Mouse (Mus musculus) cerebellum, postnatal 10 days (tissue): ENCODE results near the gene Slc25a25.
A peak's percentile ranks its signal among the peaks of the same experiment; 100 is the strongest.

ENCODE experiments used
- DNase-seq, 2 experiments: peaks; one replicate each; pipeline ENCODE4 v3.0.0; 2021; ENCODE audit warnings: mixed read lengths in 2 of 2

Slc25a25 gene

DNA sequence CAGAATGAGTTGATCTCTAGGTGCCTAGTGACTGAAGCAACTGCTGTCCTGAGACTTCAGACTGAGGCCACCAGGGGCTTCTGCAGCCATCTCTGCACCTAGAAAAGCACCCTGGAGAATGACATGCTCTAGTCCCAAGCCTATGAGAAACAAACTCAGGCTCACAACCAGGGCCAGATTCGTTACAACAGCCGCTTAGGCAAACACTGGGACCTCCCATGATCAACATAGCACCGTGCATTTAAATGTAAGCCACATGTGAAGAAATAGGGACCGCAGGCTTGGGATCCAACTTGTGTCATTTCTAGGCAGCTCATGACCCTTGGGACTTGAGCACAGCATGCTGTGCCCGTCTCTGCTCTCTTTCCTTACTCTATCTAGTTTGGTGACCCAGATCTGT is 23.5 kb downstream of the Slc25a25 start:
- DNase-seq, result no peak

GRCm38 (mm10) chr2:32426141-32426540 is 25.1 kb downstream of the Slc25a25 start:
- no peak for DNase-seq

DNA sequence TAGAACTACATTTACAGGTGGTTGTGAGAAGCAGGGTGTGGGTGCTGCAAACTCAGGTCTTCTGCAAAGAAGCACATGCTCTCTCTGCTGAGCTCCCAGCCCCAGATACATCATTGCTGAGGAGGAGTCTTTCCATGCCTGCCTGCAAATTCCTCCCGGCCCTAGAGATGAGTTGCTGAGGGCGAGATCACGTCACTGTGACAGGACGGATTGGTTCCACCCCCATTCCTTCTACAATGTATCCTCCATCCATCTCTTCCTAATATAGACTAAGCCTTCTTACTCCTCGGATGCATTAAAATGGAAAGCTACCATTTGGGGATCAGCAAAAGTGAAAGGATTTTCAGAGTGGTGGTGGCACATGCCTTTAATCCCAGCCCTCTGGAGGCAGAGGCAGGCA is 25.7 kb downstream of the Slc25a25 start:
- no peak for DNase-seq

DNA sequence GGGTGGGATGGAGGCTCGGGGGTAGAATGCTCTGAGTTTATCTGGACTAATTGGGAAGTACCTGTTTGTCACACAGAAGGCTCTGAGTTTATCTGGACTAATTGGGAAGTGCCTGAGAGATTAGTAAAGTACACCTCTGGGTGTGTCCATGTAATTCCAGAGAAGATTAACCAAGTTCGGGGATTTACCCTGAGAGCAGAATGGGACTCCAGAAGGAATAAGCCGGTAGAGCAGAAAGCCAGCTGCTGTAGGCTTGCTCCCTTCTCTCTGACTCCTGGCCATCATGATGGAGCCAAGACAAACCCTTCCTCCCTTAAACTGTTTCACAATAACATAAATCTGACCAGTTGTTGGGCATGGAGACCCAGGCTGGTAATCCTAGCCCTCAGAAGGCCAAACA is 26.4 kb downstream of the Slc25a25 start:
- DNase-seq, result no peak

GRCm38 (mm10) chr2:32423481-32424331 is 27.5 kb downstream of the Slc25a25 start:
- DNase-seq, result peak; percentile 43 to 52

GRCm38 (mm10) chr2:32421851-32422251 is 29.4 kb downstream of the Slc25a25 start:
- DNase-seq, result no peak

GRCm38 (mm10) chr2:32420647-32421046 is 30.6 kb downstream of the Slc25a25 start:
- DNase-seq, result no peak

- DNase-seq, result no peak
Measured at GRCm38 (mm10) chr2:32420066-32420608, 31.1 kb downstream of the Slc25a25 start.

GRCm38 (mm10) chr2:32419359-32419758 is 31.9 kb downstream of the Slc25a25 start:
- DNase-seq, result peak in 1 of 2 experiments; percentile 21

GRCm38 (mm10) chr2:32418430-32419151 is 32.7 kb downstream of the Slc25a25 start:
- DNase-seq, result no peak

GRCm38 (mm10) chr2:32417486-32417885 is 33.8 kb downstream of the Slc25a25 start:
- DNase-seq, result no peak

DNA sequence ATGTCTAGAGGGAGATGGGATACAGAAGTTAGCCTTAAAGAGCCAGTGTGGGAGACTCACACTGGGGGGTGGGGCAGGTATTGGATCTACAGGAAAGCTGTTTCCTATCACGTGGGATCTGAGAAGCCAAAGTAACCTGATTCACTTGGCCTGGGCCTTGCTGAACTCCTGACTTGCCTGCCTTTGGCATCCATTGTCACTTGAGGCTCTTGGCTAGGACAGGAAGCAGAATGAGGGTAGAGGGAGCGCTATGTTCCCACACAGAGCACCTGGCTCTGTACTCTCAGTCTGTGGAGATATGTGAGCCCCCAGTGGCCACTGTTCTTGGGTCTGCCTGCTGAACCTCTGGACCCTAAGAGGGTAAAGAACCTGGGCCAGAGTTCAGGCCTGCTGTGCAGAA is 34.7 kb downstream of the Slc25a25 start:
- no peak for DNase-seq

DNA sequence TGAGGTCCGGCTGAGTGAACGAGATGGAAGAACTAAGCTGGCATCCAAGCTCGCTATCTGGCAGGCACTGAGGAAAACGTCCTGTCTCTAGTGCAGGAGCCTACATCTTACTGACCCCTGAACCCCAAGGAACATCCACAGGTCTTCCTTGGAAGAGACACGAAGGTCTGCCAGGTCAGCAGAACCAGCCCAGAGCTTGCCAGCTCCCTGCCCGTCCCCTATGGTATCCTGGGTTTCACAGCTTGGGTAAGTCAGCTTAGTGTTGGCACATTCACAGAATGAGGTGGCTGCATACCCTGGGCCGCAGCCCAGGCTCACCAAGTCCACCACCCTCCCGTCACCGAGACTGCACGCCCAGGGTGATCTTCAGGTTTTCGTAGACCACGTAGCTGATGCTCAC is 35.4 kb downstream of the Slc25a25 start:
- no peak for DNase-seq

DNA sequence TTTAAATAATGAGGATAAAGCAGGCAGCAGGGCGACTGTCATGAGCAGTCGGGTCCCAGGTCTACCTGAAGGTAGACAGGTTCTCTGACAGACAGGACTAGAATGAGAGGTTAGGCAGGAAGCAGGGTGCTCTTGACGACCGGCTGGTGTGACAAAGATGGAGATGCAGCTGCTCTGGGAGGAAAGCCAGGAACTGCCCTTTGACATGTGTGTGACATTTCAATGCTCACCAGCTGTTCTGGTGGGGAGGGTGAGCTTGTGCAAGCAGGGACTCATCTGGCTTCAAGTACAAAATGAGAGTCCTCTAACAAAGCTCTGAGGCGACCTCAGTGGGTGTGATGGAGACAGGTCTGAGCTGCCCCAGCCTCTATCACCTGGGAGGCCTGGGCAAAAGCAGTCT is 37.3 kb downstream of the Slc25a25 start:
- no peak for DNase-seq

- no peak for DNase-seq
Measured at GRCm38 (mm10) chr2:32412742-32413531, 38.3 kb downstream of the Slc25a25 start.

GRCm38 (mm10) chr2:32411407-32411806 is 39.8 kb downstream of the Slc25a25 start:
- no peak for DNase-seq

GRCm38 (mm10) chr2:32408429-32409424 is 42.5 kb downstream of the Slc25a25 start:
- DNase-seq, result no peak

GRCm38 (mm10) chr2:32407144-32407824 is 44.0 kb downstream of the Slc25a25 start:
- no peak for DNase-seq

- DNase-seq, result peak; percentile 98 to 99
Measured at GRCm38 (mm10) chr2:32404663-32405062, 46.6 kb downstream of the Slc25a25 start.

- peak in 1 of 2 experiments; percentile 31 for DNase-seq
Measured at GRCm38 (mm10) chr2:32396695-32397094, 54.5 kb downstream of the Slc25a25 start.
